Mouse (Mus musculus) lung, adult 18-20 months (tissue): ENCODE measurements around the gene Sval3.

ENCODE experiments used
- DNase-seq, 2 experiments: peaks; one replicate each; pipeline ENCODE4 v3.0.0; 2022; ENCODE audit warnings: mixed read lengths in 2 of 2

The Sval3 gene

DNA sequence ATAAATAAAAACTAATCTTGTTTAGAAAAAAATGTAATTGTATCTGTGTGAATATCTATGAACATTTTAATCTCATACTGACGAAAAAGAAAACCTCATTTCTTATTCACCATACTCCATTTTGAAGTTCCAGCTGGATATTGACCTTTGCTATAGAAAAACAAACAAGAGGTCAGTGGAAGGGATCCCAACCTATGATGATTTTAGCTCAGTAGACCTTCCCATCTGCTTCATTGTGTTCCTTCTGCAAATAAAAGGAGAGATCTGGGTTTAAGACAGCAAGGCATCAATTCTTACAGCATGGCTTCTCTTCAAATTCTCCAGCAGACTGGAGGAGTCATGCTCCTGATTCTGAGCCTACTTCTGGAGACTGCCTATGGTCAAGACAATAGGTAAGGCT, at the start of gene Sval3:
Gene Sval3, plus strand, starts transcription at position 301 of the 400 bp plus-strand sequence.
- DNase-seq: no peak

DNA sequence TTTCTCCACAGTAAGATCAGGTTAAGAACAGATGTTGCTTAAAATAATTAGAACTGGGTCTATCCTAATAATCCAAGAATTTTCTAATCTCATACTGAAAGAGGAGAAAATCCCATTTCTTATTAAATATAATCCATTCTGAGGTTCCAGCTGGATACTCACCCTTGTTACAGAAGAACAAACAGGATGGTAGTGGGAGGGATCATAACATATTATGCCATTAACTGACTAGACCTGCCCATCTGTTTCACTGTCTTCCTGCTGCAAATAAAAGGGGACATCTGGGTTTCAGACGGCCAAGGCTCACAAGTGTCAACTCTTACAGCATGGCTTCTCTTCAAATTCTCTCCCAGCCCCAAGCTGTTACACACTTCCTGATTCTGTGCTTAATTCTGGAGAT, 16.6 kb upstream of the Sval3 start, which contains the start of gene Sval1:
Gene Sval1, plus strand, starts transcription at position 301 of the 400 bp plus-strand sequence.
- DNase-seq: no peak
